Mouse (Mus musculus): ENCODE data around the gene Themis2.

Themis2 gene

DNA sequence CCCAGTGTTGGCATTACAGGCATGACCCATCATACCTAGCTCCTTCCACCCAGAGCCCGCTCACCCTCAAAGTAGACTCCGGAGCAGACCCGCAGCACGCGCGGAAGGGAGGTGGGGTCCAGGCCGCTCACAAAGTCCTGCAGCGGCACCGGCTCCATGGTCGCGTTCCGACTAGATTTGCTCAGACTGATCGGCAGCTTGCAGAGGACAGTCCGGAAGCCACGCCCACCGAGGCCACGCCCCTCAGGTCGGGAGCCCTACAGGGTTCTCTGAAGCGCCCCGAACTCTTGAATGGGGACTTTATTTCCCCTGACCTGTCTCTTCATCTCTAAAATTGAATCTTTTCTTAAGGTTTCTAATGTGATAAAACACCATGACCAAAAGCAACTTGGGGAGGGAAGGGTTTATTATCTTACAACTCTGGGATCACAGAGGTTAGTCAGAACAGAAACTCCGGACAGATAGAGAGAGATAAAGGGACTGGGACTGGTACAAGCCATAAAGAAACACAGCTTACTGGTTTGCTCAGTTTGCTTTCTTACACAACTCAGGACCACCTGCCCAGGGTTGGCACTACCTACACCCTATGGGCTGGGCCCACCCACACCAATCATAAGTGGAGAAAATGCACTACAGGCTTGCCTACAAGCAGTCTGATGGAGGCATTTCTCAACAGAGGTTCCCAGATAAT, at the start of gene Themis2:
Themis2 (minus strand) TSS at position 192 of the 691 bp plus-strand sequence.
- in situ Hi-C loops (cut with MboI, MseI): no loop called here

DNA sequence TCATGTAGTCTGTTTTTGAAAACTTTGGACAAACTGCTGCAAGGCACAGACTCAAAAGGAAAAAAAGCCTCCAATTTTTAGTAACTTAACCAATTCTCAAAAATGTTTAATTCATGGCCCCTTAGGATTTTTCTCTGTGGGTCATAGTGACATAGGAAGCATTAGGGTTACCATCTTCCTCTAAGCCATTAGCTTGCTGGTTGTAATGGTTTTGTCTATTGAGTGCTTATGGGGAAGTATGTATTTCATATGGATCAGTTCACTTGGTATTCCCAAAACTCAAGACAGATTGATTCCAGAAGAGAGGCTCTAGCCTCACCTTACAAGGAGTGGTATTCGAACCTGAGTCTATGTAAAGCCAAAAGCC, 47.5 kb upstream of the Themis2 start:
- in situ Hi-C loops (cut with MboI, MseI): no loop called here

- in situ Hi-C loops (cut with MboI, MseI): no loop called here
Measured at GRCm38 (mm10) chr4:132842970-132843704, 47.0 kb upstream of the Themis2 start, which contains the start of gene Ppp1r8. TSS of gene Ppp1r8 (minus strand) at chr4:132843169.

DNA sequence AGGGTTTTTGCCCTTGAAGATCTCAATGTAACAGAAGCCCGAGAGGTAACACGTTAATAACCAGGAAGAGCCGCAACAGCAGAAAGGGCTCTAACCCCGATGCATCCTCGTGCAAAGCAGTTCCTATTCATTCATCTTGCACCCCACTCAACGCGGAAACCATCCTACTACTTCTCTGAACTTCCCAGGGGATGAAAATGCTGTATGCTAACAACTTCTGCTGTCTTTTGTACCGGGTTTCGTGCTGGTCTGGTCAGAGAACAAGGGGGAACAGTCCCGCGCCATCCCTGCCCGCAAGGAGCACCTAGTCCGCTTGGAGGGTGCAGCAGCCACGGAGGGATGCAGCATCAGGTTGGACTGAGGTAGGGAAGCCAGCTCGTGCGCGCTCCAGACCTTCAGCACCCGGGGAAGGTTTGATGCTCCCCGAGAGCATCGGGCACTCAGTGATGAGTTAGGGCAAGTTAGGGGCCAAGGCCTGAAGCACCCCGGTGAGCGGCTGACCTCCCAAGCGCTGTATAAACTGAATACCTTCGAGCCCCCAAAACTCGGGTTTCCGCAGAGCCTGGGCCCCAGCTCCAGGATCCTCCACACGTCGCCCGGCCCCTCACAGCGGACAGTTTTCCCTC, 46.2 kb upstream of the Themis2 start:
- in situ Hi-C loops (cut with MboI, MseI): no loop called here

- in situ Hi-C loops (cut with MboI, MseI): no loop called here
Measured at GRCm38 (mm10) chr4:132841493-132841892, 45.3 kb upstream of the Themis2 start.

- in situ Hi-C loops (cut with MboI, MseI): no loop called here
Measured at GRCm38 (mm10) chr4:132823614-132824366, 27.6 kb upstream of the Themis2 start.

GRCm38 (mm10) chr4:132818442-132818841, 22.3 kb upstream of the Themis2 start:
- in situ Hi-C loops (cut with MboI, MseI): no loop called here

DNA sequence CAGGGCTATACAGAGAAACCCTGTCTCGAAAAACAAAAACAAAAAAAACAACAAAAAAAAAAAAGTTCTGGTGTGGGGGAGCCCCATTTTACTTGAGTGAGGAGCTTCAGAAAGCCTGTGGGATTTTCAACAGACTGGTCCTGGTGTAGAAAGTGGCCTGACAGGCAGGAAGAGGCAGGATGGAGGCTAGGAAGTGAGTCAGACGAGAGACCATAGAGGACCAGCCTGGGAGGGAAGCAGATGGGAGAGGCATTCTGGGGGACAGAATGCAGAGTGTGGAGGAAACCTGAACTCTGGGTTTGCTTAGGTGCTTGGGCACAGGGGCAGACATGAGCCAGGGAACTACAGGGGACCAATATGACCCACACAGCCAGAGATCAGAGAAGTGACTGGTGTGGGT, 20.7 kb upstream of the Themis2 start:
- in situ Hi-C loops (cut with MboI, MseI): no loop called here

GRCm38 (mm10) chr4:132816404-132816803, 20.2 kb upstream of the Themis2 start:
- in situ Hi-C loops (cut with MboI, MseI): no loop called here

DNA sequence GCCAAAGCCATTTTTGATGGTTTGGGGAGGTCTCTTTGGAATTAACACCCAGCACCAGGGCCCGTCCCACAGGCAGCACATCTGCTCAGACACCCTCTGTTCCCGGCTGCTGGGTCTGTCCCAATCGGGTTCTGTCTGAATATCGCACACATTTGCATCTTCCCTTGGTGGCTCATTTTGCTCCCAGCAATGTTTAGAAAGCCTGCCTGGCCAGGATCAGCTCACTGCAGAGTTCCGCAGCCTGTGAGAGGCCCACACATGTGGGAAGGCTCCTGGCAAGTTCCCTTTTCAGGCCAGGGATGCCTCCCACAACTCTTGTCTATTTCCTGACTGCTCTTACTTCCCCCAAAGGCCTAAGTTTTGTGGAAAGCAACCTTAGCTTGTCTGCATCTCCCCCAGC, 13.4 kb upstream of the Themis2 start:
- in situ Hi-C loops (cut with MboI, MseI): no loop called here

DNA sequence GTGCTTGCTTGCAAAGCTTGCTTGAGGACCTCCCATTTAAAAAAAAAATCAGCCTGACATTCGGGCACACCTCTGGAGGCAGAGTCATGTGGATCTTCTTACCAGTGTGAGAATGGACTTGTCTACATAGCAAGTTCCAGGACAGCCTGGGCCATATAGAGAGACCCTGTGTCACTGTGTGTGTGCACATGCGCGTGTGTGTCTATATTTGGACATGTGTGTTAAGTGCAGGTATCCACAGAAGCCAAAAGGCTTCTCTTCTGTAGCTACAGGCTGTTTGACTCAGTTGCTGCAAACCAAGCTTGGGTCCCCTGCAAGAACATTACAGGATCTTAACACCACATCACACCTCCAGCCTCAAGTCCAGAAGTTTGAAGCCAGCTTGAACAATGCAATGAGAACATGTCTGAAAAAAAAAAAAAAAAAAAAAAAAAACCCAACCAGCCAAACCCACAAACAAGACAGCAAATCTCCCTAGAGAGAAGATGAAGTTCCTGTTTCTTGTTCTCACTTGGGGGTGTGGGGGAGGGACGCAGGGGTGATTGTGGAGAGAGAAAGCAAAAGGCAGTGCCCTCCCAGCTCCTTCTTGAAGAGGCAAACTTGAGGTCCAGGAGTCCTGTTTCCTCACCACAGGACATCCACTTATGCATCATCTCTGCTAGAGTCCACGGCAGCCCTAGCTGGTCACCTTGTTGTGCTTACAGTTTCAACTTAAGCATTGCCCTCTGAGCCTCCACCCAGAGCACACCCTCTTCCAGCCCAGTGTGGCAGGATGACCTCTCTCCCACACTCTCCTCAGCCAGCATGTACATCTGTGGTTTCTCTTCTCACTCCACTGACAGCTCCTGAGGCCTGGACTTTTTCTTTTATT, 11.8 kb upstream of the Themis2 start:
- in situ Hi-C loops (cut with MboI, MseI): no loop called here

- in situ Hi-C loops (cut with MboI, MseI): no loop called here
Measured at GRCm38 (mm10) chr4:132806620-132807191, 10.5 kb upstream of the Themis2 start.

DNA sequence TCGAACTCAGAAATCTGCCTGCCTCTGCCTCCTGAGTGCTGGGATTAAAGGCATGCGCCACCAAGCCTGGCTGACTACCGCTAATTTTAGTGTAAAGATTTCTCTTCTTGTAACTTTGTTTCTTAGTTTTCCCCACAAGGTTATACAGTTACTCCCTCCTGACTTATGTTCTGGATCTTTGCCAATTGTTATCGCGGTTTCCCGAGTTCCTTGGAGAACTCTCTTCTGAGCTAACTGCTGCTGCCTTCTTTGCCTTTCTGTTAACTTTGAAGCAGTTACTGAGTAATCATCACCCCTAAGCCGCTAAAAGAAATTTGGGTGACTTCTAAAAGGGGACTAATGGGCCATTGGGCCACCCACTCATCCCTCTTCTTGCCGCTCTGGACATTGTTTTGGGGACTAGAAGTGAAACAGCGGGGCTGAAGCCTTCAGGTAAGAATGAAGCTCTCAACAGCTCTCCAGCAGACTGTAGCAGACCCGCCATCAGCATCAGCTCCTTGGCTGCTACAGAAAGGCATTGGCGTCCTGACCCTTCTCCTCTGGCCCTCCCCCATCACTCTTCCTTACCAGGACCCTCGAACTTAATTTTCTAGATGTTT, 9.5 kb upstream of the Themis2 start:
- in situ Hi-C loops (cut with MboI, MseI): no loop called here

DNA sequence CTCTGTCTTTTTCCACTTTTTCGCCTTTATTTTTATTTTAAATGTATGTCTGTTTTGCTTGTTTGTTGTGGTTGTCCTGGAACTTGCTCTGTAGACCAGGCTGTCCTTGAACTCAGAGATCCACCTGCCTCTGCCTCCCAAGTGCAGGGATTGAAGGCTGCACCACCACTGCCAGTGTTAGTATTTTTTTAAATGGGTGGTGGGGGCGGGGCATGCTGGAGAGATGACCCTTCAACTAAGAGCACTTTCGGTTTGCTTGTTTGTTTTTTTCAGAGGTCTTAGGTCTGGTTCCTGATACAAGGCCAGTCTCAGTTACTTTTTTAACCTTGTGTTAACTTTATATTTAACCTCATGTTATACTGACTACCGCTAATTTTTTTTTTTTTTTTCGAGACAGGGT, 9.0 kb upstream of the Themis2 start:
- in situ Hi-C loops (cut with MboI, MseI): no loop called here

- in situ Hi-C loops (cut with MboI, MseI): no loop called here
Measured at GRCm38 (mm10) chr4:132804331-132804730, 8.1 kb upstream of the Themis2 start.

DNA sequence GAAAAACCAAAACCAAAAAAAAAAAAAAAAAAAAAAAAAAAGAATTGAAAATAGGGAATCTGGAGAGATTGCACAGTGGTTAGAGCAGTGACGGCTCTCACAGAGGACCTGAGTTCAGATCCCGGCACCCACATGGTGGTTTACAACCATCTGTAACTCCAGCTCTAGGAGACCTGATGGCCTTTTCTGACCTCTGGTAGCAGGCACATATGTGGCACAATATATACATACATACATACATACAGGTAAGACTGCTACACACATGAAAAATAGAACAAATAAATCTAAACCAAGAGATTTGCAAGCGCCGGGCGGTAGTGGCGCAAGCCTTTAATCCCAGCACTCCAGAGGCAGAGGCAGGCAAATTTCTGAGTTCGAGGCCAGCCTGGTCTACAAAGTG, 7.7 kb upstream of the Themis2 start:
- in situ Hi-C loops (cut with MboI, MseI): no loop called here

DNA sequence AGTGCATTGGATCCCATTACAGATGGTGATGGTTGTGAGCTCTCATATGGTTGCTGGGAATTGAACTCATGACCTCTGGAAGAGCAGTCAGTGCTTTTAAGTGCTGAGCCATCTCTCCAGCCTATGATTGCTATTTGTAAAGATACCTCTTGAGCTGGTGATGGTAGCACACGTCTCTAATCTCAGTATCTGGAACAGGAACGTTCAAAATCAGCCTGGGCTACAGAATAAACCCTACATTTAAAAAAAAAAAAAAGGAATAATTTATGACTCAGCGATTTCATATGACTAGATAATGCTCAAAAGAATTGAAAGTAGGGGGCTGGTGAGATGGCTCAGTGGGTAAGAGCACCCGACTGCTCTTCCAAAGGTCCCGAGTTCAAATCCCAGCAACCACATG, 7.0 kb upstream of the Themis2 start:
- in situ Hi-C loops (cut with MboI, MseI): no loop called here

DNA sequence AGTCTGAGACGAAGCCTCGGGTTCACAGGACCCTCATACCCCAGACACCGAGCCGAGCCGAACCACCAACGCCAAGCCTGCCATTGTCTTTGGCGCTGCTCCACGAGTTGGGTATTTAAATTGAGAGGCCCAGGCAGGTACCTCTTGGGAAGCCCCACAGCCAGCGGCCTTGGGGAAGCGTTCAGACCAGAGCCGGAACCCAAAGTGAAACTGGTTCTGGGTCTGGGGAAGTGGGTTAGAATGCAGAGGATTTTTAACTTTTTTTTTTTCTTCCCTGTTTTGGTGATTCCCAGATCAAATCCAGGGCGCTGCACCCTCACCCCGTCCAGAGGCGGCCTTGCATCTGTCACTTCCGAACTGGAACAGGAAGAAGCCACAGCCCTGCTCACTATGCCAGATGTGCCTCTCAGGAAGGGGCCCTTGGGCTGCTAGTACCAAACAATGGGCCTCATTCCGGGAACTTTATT, 6.0 kb upstream of the Themis2 start:
- in situ Hi-C loops (cut with MboI, MseI): no loop called here

- in situ Hi-C loops (cut with MboI, MseI): no loop called here
Measured at GRCm38 (mm10) chr4:132801176-132802077, 5.2 kb upstream of the Themis2 start.
